Mouse (Mus musculus): ENCODE data around the gene Lypla2. TPM values are rescaled to one million over a fixed set of nuclear protein-coding genes. Genes with fewer than 3 reads are reported as not detected.

Gene Lypla2
- polyA plus RNA-seq (2015; fragmentation: Nextera tagmentation; extraction: Ambion mirVana) = 209 and 211 TPM in 2 replicates

GRCm38 (mm10) chr4:135972556-135972906 is at the start of gene Lypla2:
TSS of gene Lypla2 (minus strand) at chr4:135972626.
- Histone ChIP-seq H3K27me3 (no peaks in the 10 kb centered on the region), H3K4me1 (replicated peaks) (peaks cover 33% of the 10 kb centered on the region), H3K9me3 (no peaks in the 10 kb centered on the region), H3K4me3 (peak within 1 kb of the TSS; percentile 99), H3K9ac (peak within 1 kb of the TSS; percentile 97), H3K4me2 (peak within 1 kb of the TSS; percentile 99), H3K36me3 (peaks cover 65% of the 10 kb centered on the region), H3K27ac (peak within 1 kb of the TSS; percentile 81)
- 2% methylated on average over 19 of the region's 19 CpGs for WGBS
- ATAC-seq (ENCODE audit: low FRiP score) = peak; percentile 84

- H3K9me3 ChIP-seq = no peaks in the 10 kb centered on the region
- peak within 1 kb of the TSS; percentile 83 for H3K4me2 ChIP-seq
- H3K27ac ChIP-seq = peak within 1 kb of the TSS; percentile 88
- H3K9ac ChIP-seq = peak within 1 kb of the TSS; percentile 96
- H3K27me3 ChIP-seq = no peaks in the 10 kb centered on the region
- ATAC-seq (ENCODE audit: low FRiP score) = peak; percentile 98
- WGBS = under 1% methylated on average over 37 of the region's 48 CpGs
- peak within 1 kb of the TSS; percentile 96 for H3K4me3 ChIP-seq
- H3K4me1 ChIP-seq (replicated peaks) = peaks cover 19% of the 10 kb centered on the region
- H3K36me3 ChIP-seq = no peaks in the 10 kb centered on the region
Measured at GRCm38 (mm10) chr4:136021549-136022047, 49.2 kb upstream of the Lypla2 start, which contains the start of gene Eloa. TSS of gene Eloa (minus strand) at chr4:136021763.

GRCm38 (mm10) chr4:136020743-136021548 is 48.5 kb upstream of the Lypla2 start:
- peak; percentile 87 for ATAC-seq (ENCODE audit: low FRiP score)
- Histone ChIP-seq H3K4me2 (peak overlapping the region; percentile 83), H3K9me3 (no peaks in the 10 kb centered on the region), H3K27ac (peak overlapping the region; percentile 88), H3K36me3 (no peaks in the 10 kb centered on the region), H3K27me3 (no peaks in the 10 kb centered on the region), H3K4me1 (replicated peaks) (peaks cover 19% of the 10 kb centered on the region), H3K9ac (peak overlapping the region; percentile 96), H3K4me3 (peak overlapping the region; percentile 96)
- WGBS = 1% methylated on average over 42 of the region's 62 CpGs

GRCm38 (mm10) chr4:136016059-136016602 is 43.7 kb upstream of the Lypla2 start:
- Histone ChIP-seq H3K27me3 (no peaks in the 10 kb centered on the region), H3K27ac (no peak overlapping the region), H3K9me3 (no peaks in the 10 kb centered on the region), H3K9ac (no peak overlapping the region), H3K4me2 (no peak overlapping the region), H3K36me3 (peaks cover 28% of the 10 kb centered on the region), H3K4me3 (no peak overlapping the region), H3K4me1 (replicated peaks) (peaks cover 19% of the 10 kb centered on the region)
- ATAC-seq (ENCODE audit: low FRiP score) = no peak
- 89% methylated on average over 3 of the region's 3 CpGs for WGBS

- H3K27me3 ChIP-seq = no peaks in the 10 kb centered on the region
- 97% methylated on average over 4 of the region's 4 CpGs for WGBS
- no peaks in the 10 kb centered on the region for H3K4me1 ChIP-seq (replicated peaks)
- H3K4me3 ChIP-seq = no peak overlapping the region
- H3K36me3 ChIP-seq = peaks cover 79% of the 10 kb centered on the region
- H3K27ac ChIP-seq = no peak overlapping the region
- no peaks in the 10 kb centered on the region for H3K9me3 ChIP-seq
- H3K4me2 ChIP-seq = no peak overlapping the region
- ATAC-seq (ENCODE audit: low FRiP score) = no peak
- no peak overlapping the region for H3K9ac ChIP-seq
Measured at GRCm38 (mm10) chr4:136010586-136010985, 38.2 kb upstream of the Lypla2 start.

- Histone ChIP-seq H3K27ac (no peak overlapping the region), H3K9me3 (no peaks in the 10 kb centered on the region), H3K4me1 (replicated peaks) (no peaks in the 10 kb centered on the region), H3K9ac (no peak overlapping the region), H3K36me3 (peaks cover 92% of the 10 kb centered on the region), H3K4me2 (no peak overlapping the region), H3K27me3 (no peaks in the 10 kb centered on the region), H3K4me3 (no peak overlapping the region)
- WGBS = 93% methylated on average over 8 of the region's 8 CpGs
- no peak for ATAC-seq (ENCODE audit: low FRiP score)
Measured at GRCm38 (mm10) chr4:136008782-136009447, 36.5 kb upstream of the Lypla2 start.

GRCm38 (mm10) chr4:136006821-136007220 is 34.4 kb upstream of the Lypla2 start:
- no peaks in the 10 kb centered on the region for H3K9me3 ChIP-seq
- H3K27ac ChIP-seq = no peak overlapping the region
- 95% methylated on average over 3 of the region's 3 CpGs for WGBS

GRCm38 (mm10) chr4:136004921-136005320 is 32.5 kb upstream of the Lypla2 start:
- Histone ChIP-seq H3K4me1 (replicated peaks) (no peaks in the 10 kb centered on the region), H3K4me3 (no peak overlapping the region), H3K9me3 (no peaks in the 10 kb centered on the region), H3K27me3 (no peaks in the 10 kb centered on the region), H3K36me3 (peaks cover 84% of the 10 kb centered on the region), H3K4me2 (no peak overlapping the region), H3K27ac (no peak overlapping the region), H3K9ac (no peak overlapping the region)
- WGBS = 90% methylated on average over 2 of the region's 2 CpGs
- no peak for ATAC-seq (ENCODE audit: low FRiP score)

More at GRCm38 (mm10) chr4:136006821-136007220, 34.4 kb upstream of the Lypla2 start:
- Histone ChIP-seq H3K36me3 (peaks cover 94% of the 10 kb centered on the region), H3K4me1 (replicated peaks) (no peaks in the 10 kb centered on the region), H3K9ac (no peak overlapping the region), H3K4me2 (no peak overlapping the region), H3K27me3 (no peaks in the 10 kb centered on the region), H3K4me3 (no peak overlapping the region)
- no peak for ATAC-seq (ENCODE audit: low FRiP score)

GRCm38 (mm10) chr4:136004107-136004675 is 31.8 kb upstream of the Lypla2 start:
- WGBS = 95% methylated on average over 5 of the region's 5 CpGs
- Histone ChIP-seq H3K36me3 (peaks cover 77% of the 10 kb centered on the region), H3K4me3 (no peak overlapping the region), H3K4me2 (no peak overlapping the region), H3K9ac (no peak overlapping the region), H3K9me3 (no peaks in the 10 kb centered on the region), H3K27ac (no peak overlapping the region), H3K4me1 (replicated peaks) (no peaks in the 10 kb centered on the region), H3K27me3 (no peaks in the 10 kb centered on the region)
- ATAC-seq (ENCODE audit: low FRiP score) = no peak

- H3K36me3 ChIP-seq = no peaks in the 10 kb centered on the region
- ATAC-seq (ENCODE audit: low FRiP score) = no peak
- H3K27me3 ChIP-seq = no peaks in the 10 kb centered on the region
- no peak overlapping the region for H3K4me2 ChIP-seq
- H3K4me3 ChIP-seq = no peak overlapping the region
- H3K4me1 ChIP-seq (replicated peaks) = no peaks in the 10 kb centered on the region
- H3K27ac ChIP-seq = no peak overlapping the region
- no peaks in the 10 kb centered on the region for H3K9me3 ChIP-seq
- WGBS = 89% methylated on average over 4 of the region's 4 CpGs
- H3K9ac ChIP-seq = no peak overlapping the region
Measured at GRCm38 (mm10) chr4:135995118-135995517, 22.7 kb upstream of the Lypla2 start.

- Histone ChIP-seq H3K4me2 (no peak overlapping the region), H3K36me3 (no peaks in the 10 kb centered on the region), H3K4me3 (no peak overlapping the region), H3K4me1 (replicated peaks) (no peaks in the 10 kb centered on the region), H3K27me3 (no peaks in the 10 kb centered on the region), H3K27ac (no peak overlapping the region), H3K9me3 (no peaks in the 10 kb centered on the region), H3K9ac (no peak overlapping the region)
- WGBS = 97% methylated on average over 6 of the region's 6 CpGs
- ATAC-seq (ENCODE audit: low FRiP score) = no peak
Measured at GRCm38 (mm10) chr4:135993941-135994340, 21.5 kb upstream of the Lypla2 start.

GRCm38 (mm10) chr4:135987714-135988113 is 15.3 kb upstream of the Lypla2 start:
- H3K4me3 ChIP-seq = peak overlapping the region; percentile 80
- WGBS = 67% methylated on average over 9 of the region's 9 CpGs
- ATAC-seq (ENCODE audit: low FRiP score) = no peak
- H3K9me3 ChIP-seq = no peaks in the 10 kb centered on the region
- H3K4me2 ChIP-seq = peak overlapping the region; percentile 95
- no peaks in the 10 kb centered on the region for H3K27me3 ChIP-seq
- peak overlapping the region; percentile 92 for H3K27ac ChIP-seq
- H3K9ac ChIP-seq = peak overlapping the region; percentile 89
- H3K4me1 ChIP-seq (replicated peaks) = peaks cover 23% of the 10 kb centered on the region
- H3K36me3 ChIP-seq = peaks cover 25% of the 10 kb centered on the region
